Mouse (Mus musculus): ENCODE measurements around the gene Rps6ka1. TPM values are rescaled to one million over a fixed set of nuclear protein-coding genes. Genes with fewer than 3 reads are reported as not detected.

Rps6ka1 gene
- polyA plus RNA-seq, 2 experiments: 28.4 to 48.4 TPM

GRCm38 (mm10) chr4:133887249-133887648, 348 bp downstream of the Rps6ka1 start:
- no peak for DNase-seq (ENCODE audit: low read depth in 3 of 3, low spot score in 3 of 3)
- TF ChIP-seq CTCF (IDR thresholded peaks at IDR 0.05; ENCODE audit: low read depth) (no peak), EP300 (IDR thresholded peaks at IDR 0.05; ENCODE audit: low read depth) (no peak)
- ATAC-seq (ENCODE audit: insufficient read depth): peak; percentile 50
- H3K27ac ChIP-seq: no peak overlapping the region
- H3K27me3 ChIP-seq (ENCODE audit: control insufficient read depth, insufficient read depth, low read length): peaks cover 23% of the 10 kb centered on the region
- no peaks in the 10 kb centered on the region for H3K36me3 ChIP-seq (replicated peaks; ENCODE audit: control insufficient read depth, insufficient read depth, low read depth)
- WGBS (ENCODE audit: insufficient replicate concordance): under 1% methylated on average over 26 of the region's 32 CpGs
- peak overlapping the region; percentile 65 to 72 for H3K4me3 ChIP-seq (ENCODE audit: insufficient read depth in 1 of 2, low read depth in 2 of 2, low read length in 2 of 2)
- H3K9me3 ChIP-seq (ENCODE audit: control insufficient read depth, low read length): no peaks in the 10 kb centered on the region
- peak overlapping the region; percentile 57 for H3K9ac ChIP-seq (replicated peaks)
- H3K4me2 ChIP-seq (ENCODE audit: low read depth): peak overlapping the region; percentile 94
- peaks cover 0 to 8% of the 10 kb centered on the region in 2 experiments; a peak in 2 of 4 replicates for H3K4me1 ChIP-seq (replicated peaks; ENCODE audit: control insufficient read depth in 2 of 2, insufficient read depth in 2 of 2, low read length in 1 of 2)

DNA sequence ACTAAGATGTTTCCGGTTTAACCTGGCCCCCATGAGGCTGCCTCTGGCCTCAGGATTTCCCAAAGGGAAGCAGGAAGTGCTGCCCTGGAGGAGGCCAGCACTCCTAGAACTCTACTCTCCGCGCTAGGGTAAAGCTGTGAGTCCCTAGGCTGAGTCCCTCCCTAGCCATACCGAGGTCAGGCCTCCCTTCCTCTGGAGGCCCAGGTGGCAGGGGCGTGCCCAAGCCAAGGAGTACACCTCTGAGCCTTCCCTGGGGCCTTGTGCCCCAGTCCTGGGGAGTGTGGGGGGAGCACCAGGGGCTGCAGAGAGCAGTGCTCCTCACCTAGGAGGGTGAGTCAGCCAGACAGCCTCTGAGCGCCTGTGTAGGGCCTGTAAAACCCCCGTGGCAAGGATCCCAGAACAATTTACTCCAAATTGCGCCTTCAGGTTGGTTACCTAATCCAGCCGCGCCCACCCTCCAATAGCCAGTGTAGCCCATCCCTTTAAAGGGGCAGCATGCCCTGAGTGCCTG, 1.6 kb downstream of the Rps6ka1 start:
- Histone ChIP-seq H3K27me3 (ENCODE audit: control insufficient read depth, insufficient read depth, low read length) (peaks cover 23% of the 10 kb centered on the region), H3K9me3 (ENCODE audit: control insufficient read depth, low read length) (no peaks in the 10 kb centered on the region), H3K36me3 (replicated peaks; ENCODE audit: control insufficient read depth, insufficient read depth, low read depth) (no peaks in the 10 kb centered on the region), H3K9ac (replicated peaks) (no peak overlapping the region), H3K4me1 (replicated peaks; ENCODE audit: control insufficient read depth in 2 of 2, insufficient read depth in 2 of 2, low read length in 1 of 2) (peaks cover 0 to 8% of the 10 kb centered on the region in 2 experiments; a peak in 2 of 4 replicates), H3K27ac (no peak overlapping the region), H3K4me2 (ENCODE audit: low read depth) (peak overlapping the region; percentile 94), H3K4me3 (ENCODE audit: insufficient read depth in 1 of 2, low read depth in 2 of 2, low read length in 2 of 2) (no peak overlapping the region; a peak in 1 of 4 replicates)
- ATAC-seq (ENCODE audit: insufficient read depth) (no peak), DNase-seq (ENCODE audit: low read depth in 3 of 3, low spot score in 3 of 3) (no peak)
- 40% methylated on average over 10 of the region's 10 CpGs for WGBS (ENCODE audit: insufficient replicate concordance)
- no peak for TF ChIP-seq EP300 (IDR thresholded peaks at IDR 0.05; ENCODE audit: low read depth)
- TF ChIP-seq CTCF (IDR thresholded peaks at IDR 0.05; ENCODE audit: low read depth): no peak

DNA sequence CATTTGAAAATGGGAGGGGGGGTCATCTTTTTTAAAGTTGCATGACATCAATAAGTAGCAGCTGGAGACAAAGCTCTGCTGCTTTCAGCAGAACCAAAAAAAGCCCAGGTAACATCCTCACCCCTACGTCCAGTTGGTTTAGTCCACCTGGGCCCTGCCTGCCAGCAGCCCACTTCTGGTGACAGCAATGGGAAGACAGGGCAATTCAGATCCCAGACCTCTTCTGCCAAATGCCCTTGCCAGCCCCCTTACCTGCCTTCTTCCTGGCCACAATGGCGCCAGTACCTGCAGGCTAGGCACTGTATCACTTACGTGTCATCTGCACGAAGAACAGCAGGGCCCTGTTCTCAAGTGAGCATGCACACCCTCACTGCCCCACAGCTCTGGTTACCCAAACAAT, 2.3 kb downstream of the Rps6ka1 start:
- no peaks in the 10 kb centered on the region for H3K36me3 ChIP-seq (replicated peaks; ENCODE audit: control insufficient read depth, insufficient read depth, low read depth)
- 66% methylated on average over 4 of the region's 4 CpGs for WGBS (ENCODE audit: insufficient replicate concordance)
- peaks cover 23% of the 10 kb centered on the region for H3K27me3 ChIP-seq (ENCODE audit: control insufficient read depth, insufficient read depth, low read length)
- H3K9ac ChIP-seq (replicated peaks): no peak overlapping the region
- TF ChIP-seq EP300 (IDR thresholded peaks at IDR 0.05; ENCODE audit: low read depth): no peak
- TF ChIP-seq CTCF (IDR thresholded peaks at IDR 0.05; ENCODE audit: low read depth): no peak
- no peak for DNase-seq (ENCODE audit: low read depth in 3 of 3, low spot score in 3 of 3)
- H3K4me3 ChIP-seq (ENCODE audit: insufficient read depth in 1 of 2, low read depth in 2 of 2, low read length in 2 of 2): no peak overlapping the region
- no peak overlapping the region for H3K4me2 ChIP-seq (ENCODE audit: low read depth)
- ATAC-seq (ENCODE audit: insufficient read depth): no peak
- no peak overlapping the region for H3K27ac ChIP-seq
- peaks cover 0 to 8% of the 10 kb centered on the region in 2 experiments; a peak in 2 of 4 replicates for H3K4me1 ChIP-seq (replicated peaks; ENCODE audit: control insufficient read depth in 2 of 2, insufficient read depth in 2 of 2, low read length in 1 of 2)
- no peaks in the 10 kb centered on the region for H3K9me3 ChIP-seq (ENCODE audit: control insufficient read depth, low read length)

DNA sequence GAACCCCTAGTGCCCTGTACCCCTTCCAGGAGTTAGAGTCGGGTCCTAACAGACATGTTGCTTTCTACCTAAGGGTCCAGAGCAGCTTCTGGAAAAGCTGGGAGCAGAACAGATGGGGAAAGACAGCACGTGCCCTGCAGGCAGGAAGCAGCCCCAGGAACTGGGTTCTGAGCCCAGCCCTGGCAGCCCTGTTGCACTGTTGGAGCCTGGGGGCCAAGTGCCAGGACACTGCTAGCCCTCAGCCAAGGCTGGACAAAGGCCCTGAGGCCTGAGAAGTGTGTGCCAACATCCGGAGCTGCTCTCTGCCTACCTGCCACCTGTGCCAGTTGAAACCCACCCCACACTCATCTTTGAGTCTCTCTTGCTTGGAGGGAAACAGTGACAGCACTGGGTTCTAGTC, 2.7 kb downstream of the Rps6ka1 start:
- Histone ChIP-seq H3K9ac (replicated peaks) (no peak overlapping the region), H3K27ac (no peak overlapping the region), H3K4me3 (ENCODE audit: insufficient read depth in 1 of 2, low read depth in 2 of 2, low read length in 2 of 2) (no peak overlapping the region), H3K36me3 (replicated peaks; ENCODE audit: control insufficient read depth, insufficient read depth, low read depth) (no peaks in the 10 kb centered on the region), H3K4me2 (ENCODE audit: low read depth) (no peak overlapping the region), H3K27me3 (ENCODE audit: control insufficient read depth, insufficient read depth, low read length) (peaks cover 23% of the 10 kb centered on the region), H3K9me3 (ENCODE audit: control insufficient read depth, low read length) (no peaks in the 10 kb centered on the region), H3K4me1 (replicated peaks; ENCODE audit: control insufficient read depth in 2 of 2, insufficient read depth in 2 of 2, low read length in 1 of 2) (peaks cover 0 to 8% of the 10 kb centered on the region in 2 experiments; a peak in 2 of 4 replicates)
- DNase-seq (ENCODE audit: low read depth in 3 of 3, low spot score in 3 of 3) (no peak), ATAC-seq (ENCODE audit: insufficient read depth) (no peak)
- TF ChIP-seq EP300 (IDR thresholded peaks at IDR 0.05; ENCODE audit: low read depth) (no peak), CTCF (IDR thresholded peaks at IDR 0.05; ENCODE audit: low read depth) (no peak)
- 74% methylated on average over 3 of the region's 3 CpGs for WGBS (ENCODE audit: insufficient replicate concordance)

DNA sequence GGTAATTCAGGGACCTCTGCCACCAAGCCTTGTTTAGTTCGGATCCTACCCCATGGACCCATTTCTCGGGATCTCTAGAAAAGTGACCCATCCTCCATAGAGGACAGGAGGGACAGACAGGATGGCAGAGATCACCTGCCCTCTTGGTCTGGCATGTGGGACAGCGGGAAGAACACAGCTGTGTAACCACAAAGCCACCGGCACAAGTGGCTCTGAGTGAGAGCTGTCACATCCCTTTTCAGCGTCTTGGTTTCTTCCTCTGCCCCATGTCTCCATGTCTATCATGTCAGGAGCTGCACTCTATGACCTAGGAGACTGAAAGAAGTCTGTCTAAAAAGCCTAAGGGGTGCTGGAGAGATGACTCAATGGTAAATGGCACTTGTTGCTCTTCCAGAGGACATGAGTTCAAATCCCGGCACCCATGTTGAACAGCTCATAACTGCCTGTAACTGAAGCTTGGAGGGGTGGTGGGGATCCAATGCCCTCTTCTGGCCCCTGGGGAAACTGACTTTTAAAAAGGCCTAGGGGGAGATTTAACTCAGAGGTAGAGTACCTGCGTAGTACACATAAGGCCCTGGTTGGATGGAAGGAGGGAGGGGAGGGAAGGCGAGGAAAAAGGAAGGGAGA, 3.4 kb downstream of the Rps6ka1 start:
- peaks cover under 1 to 13% of the 10 kb centered on the region in 2 experiments; a peak in 3 of 4 replicates for H3K4me1 ChIP-seq (replicated peaks; ENCODE audit: control insufficient read depth in 2 of 2, insufficient read depth in 2 of 2, low read length in 1 of 2)
- H3K9me3 ChIP-seq (ENCODE audit: control insufficient read depth, low read length): no peaks in the 10 kb centered on the region
- H3K27ac ChIP-seq: no peak overlapping the region
- no peak for ATAC-seq (ENCODE audit: insufficient read depth)
- no peaks in the 10 kb centered on the region for H3K36me3 ChIP-seq (replicated peaks; ENCODE audit: control insufficient read depth, insufficient read depth, low read depth)
- H3K9ac ChIP-seq (replicated peaks): no peak overlapping the region
- H3K27me3 ChIP-seq (ENCODE audit: control insufficient read depth, insufficient read depth, low read length): peaks cover 23% of the 10 kb centered on the region
- H3K4me2 ChIP-seq (ENCODE audit: low read depth): no peak overlapping the region
- H3K4me3 ChIP-seq (ENCODE audit: insufficient read depth in 1 of 2, low read depth in 2 of 2, low read length in 2 of 2): no peak overlapping the region
- DNase-seq (ENCODE audit: low read depth in 3 of 3, low spot score in 3 of 3): no peak
- peak; percentile 19; the same call in 1 of the 2 replicates for TF ChIP-seq CTCF (IDR thresholded peaks at IDR 0.05; ENCODE audit: low read depth)
- no peak for TF ChIP-seq EP300 (IDR thresholded peaks at IDR 0.05; ENCODE audit: low read depth)
- WGBS (ENCODE audit: insufficient replicate concordance): 62% methylated on average over 8 of the region's 8 CpGs
